Mouse (Mus musculus): ENCODE results near the gene Acp2.
"Not testable (repeated sequence)": the region's sequence is repeated elsewhere in the genome, so short reads cannot be mapped to it uniquely, and the experiment has no call there.

The Acp2 gene

GRCm38 (mm10) chr2:91194624-91195332 lies 7.9 kb upstream of the Acp2 start:
- no peak for DNase-seq (ENCODE audit: low spot score)

GRCm38 (mm10) chr2:91196577-91197001 lies 6.1 kb upstream of the Acp2 start:
- no peak for DNase-seq (ENCODE audit: low spot score)

GRCm38 (mm10) chr2:91198888-91199287 lies 3.8 kb upstream of the Acp2 start:
- no peak for DNase-seq (ENCODE audit: low spot score)

- DNase-seq (ENCODE audit: low spot score), result no peak
Measured at GRCm38 (mm10) chr2:91202972-91203656, 429 bp downstream of the Acp2 start.

DNA sequence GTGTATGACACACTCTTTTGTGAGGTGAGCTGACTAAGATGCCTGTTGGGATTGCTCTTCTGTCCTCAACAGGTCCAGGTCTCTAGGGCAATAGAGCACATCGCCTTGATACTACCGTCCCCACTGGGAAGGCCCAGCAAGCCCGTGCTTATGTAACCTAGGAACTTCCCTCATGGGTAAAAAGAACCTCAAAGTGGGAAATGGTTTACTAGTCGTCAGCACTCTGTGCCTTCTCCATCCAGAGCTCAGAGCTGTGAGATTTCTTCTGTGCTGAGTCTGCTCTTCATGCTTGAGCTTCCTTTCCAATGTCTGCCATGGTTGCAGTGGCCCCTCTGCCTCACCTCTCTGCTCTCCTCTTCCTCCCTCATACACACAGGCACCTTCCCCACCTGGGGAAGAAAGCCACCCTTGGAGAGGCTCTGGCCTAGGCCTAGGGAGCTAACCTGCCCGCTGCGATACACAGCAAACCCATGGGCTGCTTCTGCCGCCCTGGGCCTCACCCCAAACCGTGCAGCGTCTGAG lies 3.6 kb downstream of the Acp2 start:
- DNase-seq (ENCODE audit: low spot score), result no peak

GRCm38 (mm10) chr2:91213311-91213710 lies 10.6 kb downstream of the Acp2 start:
- DNase-seq (ENCODE audit: low spot score), result no peak

DNA sequence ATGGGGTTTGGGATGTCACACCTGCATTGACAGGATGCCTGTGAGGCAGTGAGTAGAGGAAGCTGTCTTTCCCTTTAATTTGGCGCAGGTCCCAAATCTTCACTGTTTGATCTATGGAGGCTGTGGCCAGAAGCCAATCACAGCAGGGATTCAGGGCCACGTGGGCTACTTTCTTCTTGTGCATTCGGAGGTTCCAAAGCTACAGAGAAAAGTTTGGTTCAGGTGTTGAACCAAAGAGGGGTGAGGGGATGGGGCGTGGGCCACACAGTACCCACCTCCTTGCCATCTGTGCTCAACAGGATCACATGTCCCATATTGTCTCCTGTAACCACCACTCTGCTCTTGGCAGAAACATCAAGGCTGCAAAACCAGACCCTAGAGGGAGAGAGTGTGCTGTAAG lies 14.3 kb downstream of the Acp2 start:
- no peak for DNase-seq (ENCODE audit: low spot score)

- no peak for DNase-seq (ENCODE audit: low spot score)
Measured at GRCm38 (mm10) chr2:91220501-91220900, 17.8 kb downstream of the Acp2 start.

- no peak for DNase-seq (ENCODE audit: low spot score)
Measured at GRCm38 (mm10) chr2:91223614-91224013, 20.9 kb downstream of the Acp2 start.

DNA sequence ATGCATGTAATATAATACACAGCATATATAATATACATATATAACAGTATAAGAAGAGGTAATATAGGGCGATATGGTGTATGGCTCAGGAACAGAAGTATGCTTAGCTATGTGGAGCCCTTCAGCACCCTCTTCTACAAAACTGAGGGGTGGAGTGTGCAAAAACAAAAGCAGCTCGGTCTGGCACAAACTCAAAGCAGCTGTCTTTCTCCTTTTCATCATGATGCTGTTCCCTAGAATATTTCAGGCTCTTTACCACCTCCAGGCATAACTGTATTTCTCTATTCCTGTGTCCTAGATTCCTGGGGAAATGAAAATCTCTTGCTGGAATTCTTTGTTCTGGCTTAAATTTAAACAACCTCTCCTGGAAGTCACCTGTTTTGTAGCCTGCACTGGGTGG lies 27.1 kb downstream of the Acp2 start:
- DNase-seq (ENCODE audit: low spot score), result peak; percentile 46

DNA sequence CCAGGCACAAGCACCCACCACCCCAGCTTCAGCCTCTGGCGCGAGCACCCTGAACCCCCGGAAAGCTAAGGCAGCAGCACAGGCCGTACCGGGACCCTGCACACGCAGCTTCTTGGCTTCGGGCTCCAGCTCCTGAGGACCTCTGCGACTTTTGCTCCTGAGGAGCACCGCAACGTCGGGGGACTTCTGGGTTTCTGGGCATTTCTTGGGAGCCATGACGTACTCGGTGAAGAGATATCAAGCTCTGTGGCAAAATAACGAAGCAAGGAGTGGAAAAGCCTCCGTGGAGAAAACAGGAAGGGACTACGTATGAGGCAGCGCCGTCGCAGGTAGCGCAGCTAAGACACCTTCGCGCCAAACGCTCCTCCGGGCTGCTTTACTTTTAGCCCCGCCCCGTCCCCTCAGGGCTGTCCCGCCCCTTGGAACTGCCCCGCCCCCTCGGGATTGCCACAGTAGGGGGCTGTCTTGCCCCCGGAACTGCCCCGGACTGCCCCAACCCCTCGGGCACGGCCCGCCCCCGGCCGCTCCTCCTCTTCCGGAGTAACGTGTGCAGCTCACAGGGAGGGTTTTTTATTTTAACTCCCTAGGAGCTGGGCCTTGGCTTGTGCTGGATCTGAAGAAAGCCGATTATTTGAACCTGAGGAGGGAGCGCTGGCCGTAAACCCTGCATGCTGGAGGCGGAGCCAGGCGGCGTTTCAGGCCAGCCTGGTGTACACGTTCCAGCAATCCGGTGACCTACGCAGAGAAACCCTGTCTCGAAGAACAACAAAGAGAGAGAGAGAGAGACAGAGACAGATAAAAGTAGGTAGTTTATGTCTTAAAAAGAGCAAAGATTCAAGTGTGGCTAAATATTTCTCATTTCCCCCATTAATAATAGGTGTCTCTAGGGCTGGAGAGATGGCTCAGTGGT lies 34.2 kb downstream of the Acp2 start, which contains the start of gene Ddb2:
Gene Ddb2, minus strand, starts transcription at position 382 of the 910 bp plus-strand sequence.
- peak; percentile 76 for DNase-seq (ENCODE audit: low spot score)

DNA sequence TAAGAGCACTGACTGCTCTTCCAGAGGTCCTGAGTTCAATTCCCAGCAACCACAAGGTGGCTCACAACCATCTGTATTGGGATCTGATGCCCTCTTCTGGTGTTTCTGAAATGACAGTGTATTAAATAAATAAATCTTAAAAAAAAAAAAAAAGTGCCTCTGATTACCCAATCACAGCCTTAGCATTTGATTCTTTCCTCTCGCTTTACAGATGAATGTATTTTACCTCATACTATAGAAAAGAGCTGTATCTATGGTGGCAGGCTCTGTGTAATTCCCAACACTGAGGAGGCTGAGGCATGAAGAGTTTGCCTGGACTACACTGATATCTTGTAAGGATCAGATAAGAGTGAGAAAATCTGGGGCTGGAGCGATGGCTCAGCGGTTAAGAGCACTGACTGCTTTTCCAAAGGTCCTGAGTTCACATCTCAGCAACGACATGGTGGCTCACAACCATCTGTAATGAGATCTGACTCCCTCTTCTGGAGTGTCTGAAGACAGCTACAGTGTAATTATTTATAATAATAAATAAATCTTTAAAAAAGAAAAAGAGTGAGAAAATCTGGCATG lies 34.9 kb downstream of the Acp2 start:
- DNase-seq (ENCODE audit: low spot score), result not testable (repeated sequence)

DNA sequence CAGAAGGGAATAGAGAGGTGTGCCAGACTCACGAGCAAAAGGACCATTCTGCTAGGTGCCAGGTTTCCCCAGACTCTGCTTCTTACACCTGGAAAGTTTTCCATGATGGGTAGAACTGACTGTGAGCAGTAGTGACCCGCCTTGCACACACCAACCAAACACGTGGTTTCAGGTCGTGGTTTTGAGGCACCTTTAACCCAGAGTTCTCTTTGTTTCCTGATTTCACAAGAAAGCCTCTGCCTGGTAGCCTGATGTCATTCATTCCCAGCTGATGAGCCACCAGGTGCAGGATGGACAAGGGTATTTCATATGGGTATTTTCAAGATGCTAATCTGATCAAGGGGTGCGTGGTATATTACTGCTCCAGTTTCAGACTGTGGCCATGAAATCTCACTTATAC lies 39.9 kb downstream of the Acp2 start:
- no peak for DNase-seq (ENCODE audit: low spot score)

- no peak for DNase-seq (ENCODE audit: low spot score)
Measured at GRCm38 (mm10) chr2:91243416-91243815, 40.7 kb downstream of the Acp2 start.

- DNase-seq (ENCODE audit: low spot score), result no peak
Measured at GRCm38 (mm10) chr2:91244557-91245228, 42.0 kb downstream of the Acp2 start.

DNA sequence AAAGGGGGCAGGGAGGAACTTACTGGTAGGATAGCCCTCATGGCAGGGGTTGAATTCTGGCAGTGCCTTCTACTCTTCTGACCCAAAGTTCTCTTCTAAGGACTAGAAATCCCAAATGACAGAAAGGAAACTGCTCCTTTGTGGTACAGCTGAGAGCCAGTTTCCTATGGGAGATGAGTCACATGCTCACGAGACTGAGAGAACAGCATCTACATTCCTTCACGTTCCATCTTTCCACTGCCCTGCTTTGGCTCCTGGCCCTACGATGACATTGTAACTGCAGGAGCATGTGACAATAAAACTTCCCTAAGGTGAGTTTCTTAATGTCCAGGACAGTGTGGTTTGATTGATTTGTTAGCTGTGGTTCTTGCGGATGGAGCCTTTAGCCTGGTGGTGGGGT lies 45.7 kb downstream of the Acp2 start:
- no peak for DNase-seq (ENCODE audit: low spot score)

DNA sequence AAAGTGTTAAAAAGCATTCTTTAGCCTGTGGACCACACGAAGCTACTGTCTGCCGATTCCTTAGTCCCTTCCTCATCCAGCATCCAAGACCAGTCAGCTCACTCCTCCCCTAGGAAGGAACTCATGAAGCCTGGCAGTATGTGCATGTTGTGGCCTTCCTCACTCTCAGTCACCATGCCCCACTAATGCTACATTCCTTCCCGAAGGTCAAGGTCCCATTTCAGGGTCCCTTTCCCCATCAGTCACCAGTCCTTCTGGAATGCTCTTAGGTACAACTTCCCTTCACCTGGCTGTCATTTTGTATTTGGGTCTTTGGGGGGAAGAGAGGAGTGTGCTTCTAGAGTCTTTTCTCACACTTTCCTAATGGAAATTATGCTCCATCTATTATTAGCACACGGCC lies 49.3 kb downstream of the Acp2 start:
- no peak for DNase-seq (ENCODE audit: low spot score)

DNA sequence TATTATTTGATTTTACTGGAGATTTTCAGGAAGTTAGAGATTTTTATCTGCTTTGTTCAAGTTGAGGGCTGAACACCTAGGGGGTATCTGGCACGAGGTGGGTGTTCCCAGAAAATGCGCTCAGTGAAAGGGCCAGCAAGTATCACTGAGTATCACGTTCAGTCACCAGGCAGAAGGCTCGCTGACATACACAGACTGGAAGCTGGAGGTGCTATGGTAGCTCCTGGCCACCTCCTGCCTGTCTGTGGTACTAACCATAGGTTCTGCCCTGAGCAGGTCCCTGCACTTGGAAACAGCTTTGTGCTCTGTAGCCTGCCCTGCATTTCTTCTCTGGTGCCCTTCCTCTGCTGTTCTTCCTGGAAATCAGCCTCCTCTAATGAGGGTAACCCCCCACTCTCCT lies 49.8 kb downstream of the Acp2 start:
- no peak for DNase-seq (ENCODE audit: low spot score)

GRCm38 (mm10) chr2:91254725-91255380 lies 52.2 kb downstream of the Acp2 start:
- no peak for DNase-seq (ENCODE audit: low spot score)

DNA sequence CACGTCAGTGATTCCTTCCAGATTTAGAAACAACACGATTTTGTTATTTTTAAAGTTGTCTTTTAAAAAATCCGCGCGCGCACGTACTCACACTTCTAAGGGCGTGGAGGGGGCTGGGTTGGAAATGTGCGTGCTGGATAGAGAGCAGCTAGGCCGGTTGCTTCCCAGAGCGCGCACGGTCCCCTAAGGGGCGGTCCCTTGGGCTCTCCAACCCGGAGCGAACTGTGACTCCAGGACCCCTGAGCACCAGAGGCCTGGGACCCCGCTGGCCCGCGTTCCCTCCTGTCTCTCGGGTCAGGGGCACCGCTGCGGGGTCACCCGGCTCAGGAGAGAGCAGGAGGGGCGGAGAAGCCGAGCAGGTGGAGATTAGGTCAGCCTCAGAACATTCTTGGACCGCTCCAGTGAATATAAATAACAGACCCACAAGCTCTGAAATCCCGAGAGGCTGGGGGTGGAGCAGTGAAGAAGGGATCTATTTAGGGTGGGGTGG lies 53.0 kb downstream of the Acp2 start, which contains the start of gene Pacsin3:
Gene Pacsin3, plus strand, starts transcription at position 294 of the 490 bp plus-strand sequence.
- DNase-seq (ENCODE audit: low spot score), result no peak

All from left cerebral cortex, adult 11 months (tissue).